Mouse (Mus musculus) neural tube, embryonic 13.5 days (tissue): Measurements from ENCODE around the gene Mup20. TPM values are rescaled to one million over a fixed set of nuclear protein-coding genes. Genes with fewer than 3 reads are reported as not detected.
"Not testable (repeated sequence)": the region's sequence is repeated elsewhere in the genome, so short reads cannot be mapped to it uniquely, and the experiment has no call there.

ENCODE experiments used
- ATAC-seq: fragments of 200-750 bp; cut with Nextera tagmentation; 2 replicates; pipeline ENCODE4 v1.8.0; 2017; ENCODE audit warnings: low read depth, mild to moderate bottlenecking, moderate TSS enrichment, moderate library complexity
- H3K27ac ChIP-seq: fragments of 300-500 bp; sonication (generic); replicated peaks from 2 replicates; pipeline ENCODE4 v1.5.1; 2015; ENCODE audit warnings: moderate library complexity, mild to moderate bottlenecking, inconsistent platforms
- H3K27me3 ChIP-seq: fragments of 300-500 bp; sonication (generic); 2 replicates; pipeline ENCODE4 v1.6.1; 2015; ENCODE audit warnings: mild to moderate bottlenecking, inconsistent platforms
- H3K36me3 ChIP-seq: fragments of 300-500 bp; sonication (generic); 2 replicates; pipeline ENCODE4 v1.6.1; 2015; ENCODE audit warnings: mild to moderate bottlenecking, inconsistent platforms
- H3K4me1 ChIP-seq: fragments of 300-500 bp; sonication (generic); replicated peaks from 2 replicates; pipeline ENCODE4 v1.6.1; 2015; ENCODE audit warnings: inconsistent platforms
- H3K4me2 ChIP-seq: fragments of 300-500 bp; sonication (generic); 2 replicates; pipeline ENCODE4 v1.6.1; 2015; ENCODE audit warnings: inconsistent platforms, mild to moderate bottlenecking, moderate library complexity
- H3K4me3 ChIP-seq: fragments of 300-500 bp; sonication (generic); 2 replicates; pipeline ENCODE4 v1.5.1; 2015; ENCODE audit warnings: mild to moderate bottlenecking, inconsistent platforms
- H3K9ac ChIP-seq: fragments of 300-500 bp; sonication (generic); 2 replicates; pipeline ENCODE4 v1.6.1; 2015; ENCODE audit warnings: moderate library complexity, mild to moderate bottlenecking, inconsistent platforms
- H3K9me3 ChIP-seq: fragments of 300-500 bp; sonication (generic); 2 replicates; pipeline ENCODE4 v1.6.1; 2016; ENCODE audit warnings: inconsistent platforms
- WGBS: fragments of 180-500 bp; shearing (Covaris S2); methylation state at CpG from one replicate; pipeline ENCODE4 v1.1.7; 2015; 5-methylcytosine and 5-hydroxymethylcytosine counted together
- polyA plus RNA-seq: library from polyadenylated mRNA; unstranded; fragments of >200 nt; fragmentation: Nextera tagmentation; extraction: Ambion mirVana; gene quantifications from 2 replicates; pipeline ENCODE4 v1.2.1, GENCODE M21; 2015

The Mup20 gene
- polyA plus RNA-seq, result not detected in 2 replicates

DNA sequence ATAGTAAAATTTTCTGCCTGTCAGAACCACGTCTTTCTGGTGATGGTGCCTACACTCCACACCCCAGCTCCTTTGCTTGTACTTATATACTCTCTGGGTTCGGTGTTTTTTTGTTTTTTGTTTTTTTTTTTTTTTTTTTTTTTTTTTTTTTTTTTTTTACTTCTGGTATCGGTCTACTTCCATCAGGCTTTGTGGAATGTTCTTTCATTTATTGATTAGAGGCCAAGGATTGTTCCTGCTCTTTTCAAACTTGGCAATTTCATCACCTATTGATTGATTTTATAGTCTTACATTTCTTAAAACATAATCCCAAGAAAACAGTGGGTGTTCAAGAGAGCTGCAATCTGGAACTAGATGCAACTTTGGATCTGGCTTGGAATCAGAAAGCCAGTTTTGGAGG lies at the start of gene Mup20:
TSS of gene Mup20 (minus strand) at position 101 of the 400 bp plus-strand sequence.
- H3K36me3 ChIP-seq, ATAC-seq, H3K4me3 ChIP-seq, H3K4me2 ChIP-seq, H3K27me3 ChIP-seq, H3K9ac ChIP-seq, H3K27ac ChIP-seq, H3K9me3 ChIP-seq, H3K4me1 ChIP-seq: not testable (repeated sequence)
- 85% methylated on average over 3 of the region's 3 CpGs for WGBS

DNA sequence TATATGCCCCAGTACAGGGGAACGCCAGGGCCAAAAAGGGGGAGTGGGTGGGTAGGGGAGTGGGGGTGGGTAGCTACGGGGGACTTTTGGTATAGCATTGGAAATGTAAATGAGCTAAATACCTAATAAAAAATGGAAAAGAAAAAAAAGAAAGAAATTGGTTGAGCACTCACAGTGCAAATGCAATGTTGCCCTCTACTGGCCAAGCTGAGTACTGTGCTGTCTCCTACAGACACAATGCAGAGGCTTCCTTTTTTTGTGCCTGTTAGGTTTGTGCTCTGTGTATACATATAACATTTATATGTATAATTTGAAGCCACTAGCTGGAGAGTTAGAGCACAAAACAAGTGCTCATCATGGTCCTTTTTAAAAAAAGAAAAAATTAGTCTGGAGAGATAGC lies 49.4 kb upstream of the Mup20 start:
- 48% methylated on average over 2 of the region's 2 CpGs for WGBS
- H3K4me1 ChIP-seq, H3K9me3 ChIP-seq: not testable (repeated sequence)

DNA sequence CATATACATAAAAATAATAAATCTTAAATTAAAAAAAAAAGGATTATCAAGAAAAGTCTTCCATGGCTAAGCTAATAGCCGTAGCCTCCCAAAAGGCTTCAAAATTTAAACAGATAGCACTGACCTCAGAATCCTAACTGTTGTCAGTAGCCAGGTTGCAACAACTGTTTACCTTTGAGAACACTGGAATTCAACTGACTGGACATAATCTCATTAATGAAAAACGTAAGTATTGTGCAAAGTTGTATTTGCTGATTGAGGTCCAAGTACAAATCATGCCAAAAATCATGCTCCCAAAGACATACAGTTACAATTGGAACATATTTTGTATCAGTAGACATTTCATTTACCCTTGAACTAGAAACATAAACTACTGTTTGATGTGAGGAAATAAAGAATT lies 34.0 kb upstream of the Mup20 start:
- no peak for ATAC-seq
- H3K27ac ChIP-seq, result no peak overlapping the region
- H3K4me3 ChIP-seq, result no peak overlapping the region
- no peak overlapping the region for H3K4me2 ChIP-seq
- no peaks in the 10 kb centered on the region for H3K36me3 ChIP-seq
- H3K9me3 ChIP-seq, result no peaks in the 10 kb centered on the region
- H3K4me1 ChIP-seq, result no peaks in the 10 kb centered on the region
- H3K27me3 ChIP-seq, result no peaks in the 10 kb centered on the region
- no peak overlapping the region for H3K9ac ChIP-seq
- 90% methylated on average over 2 of the region's 2 CpGs for WGBS

More for the DNA sequence above, 49.4 kb upstream of the Mup20 start:
- H3K36me3 ChIP-seq, ATAC-seq, H3K4me3 ChIP-seq, H3K4me2 ChIP-seq, H3K9ac ChIP-seq, H3K27me3 ChIP-seq, H3K27ac ChIP-seq: not testable (repeated sequence)

GRCm38 (mm10) chr4:62087241-62087640 lies 33.3 kb upstream of the Mup20 start, which contains the start of gene Mup3:
Mup3 (minus strand) TSS chr4:62087342.
- Histone ChIP-seq H3K27ac (no peak within 1 kb of the TSS), H3K4me2 (no peak within 1 kb of the TSS), H3K4me1 (no peaks in the 10 kb centered on the region), H3K4me3 (no peak within 1 kb of the TSS), H3K9me3 (no peaks in the 10 kb centered on the region), H3K36me3 (no peaks in the 10 kb centered on the region), H3K27me3 (no peaks in the 10 kb centered on the region), H3K9ac (no peak within 1 kb of the TSS)
- no peak for ATAC-seq
- 89% methylated on average over 2 of the region's 2 CpGs for whole genome bisulfite sequencing

GRCm38 (mm10) chr4:62082755-62083154 lies 28.8 kb upstream of the Mup20 start:
- no peaks in the 10 kb centered on the region for H3K4me1 ChIP-seq
- no peaks in the 10 kb centered on the region for H3K27me3 ChIP-seq
- no peaks in the 10 kb centered on the region for H3K36me3 ChIP-seq
- H3K4me2 ChIP-seq, result no peak overlapping the region
- H3K4me3 ChIP-seq, result no peak overlapping the region
- no peak overlapping the region for H3K27ac ChIP-seq
- no peak overlapping the region for H3K9ac ChIP-seq
- no peaks in the 10 kb centered on the region for H3K9me3 ChIP-seq
- no peak for ATAC-seq

GRCm38 (mm10) chr4:62075126-62075525 lies 21.2 kb upstream of the Mup20 start:
- no peak for ATAC-seq

GRCm38 (mm10) chr4:62054780-62055179 lies 822 bp upstream of the Mup20 start:
- WGBS, result 83% methylated on average over 2 of the region's 2 CpGs
- H3K27me3 ChIP-seq, H3K9me3 ChIP-seq, H3K27ac ChIP-seq, ATAC-seq, H3K36me3 ChIP-seq, H3K4me3 ChIP-seq, H3K4me2 ChIP-seq, H3K9ac ChIP-seq, H3K4me1 ChIP-seq: not testable (repeated sequence)

More at GRCm38 (mm10) chr4:62075126-62075525, 21.2 kb upstream of the Mup20 start:
- H3K27ac ChIP-seq, result no peak overlapping the region
- 68% methylated on average over 3 of the region's 3 CpGs for WGBS
- H3K4me2 ChIP-seq, result no peak overlapping the region
- no peaks in the 10 kb centered on the region for H3K9me3 ChIP-seq
- H3K4me3 ChIP-seq, result no peak overlapping the region
- H3K9ac ChIP-seq, result no peak overlapping the region
- no peaks in the 10 kb centered on the region for H3K36me3 ChIP-seq
- H3K4me1 ChIP-seq, result no peaks in the 10 kb centered on the region
- no peaks in the 10 kb centered on the region for H3K27me3 ChIP-seq

DNA sequence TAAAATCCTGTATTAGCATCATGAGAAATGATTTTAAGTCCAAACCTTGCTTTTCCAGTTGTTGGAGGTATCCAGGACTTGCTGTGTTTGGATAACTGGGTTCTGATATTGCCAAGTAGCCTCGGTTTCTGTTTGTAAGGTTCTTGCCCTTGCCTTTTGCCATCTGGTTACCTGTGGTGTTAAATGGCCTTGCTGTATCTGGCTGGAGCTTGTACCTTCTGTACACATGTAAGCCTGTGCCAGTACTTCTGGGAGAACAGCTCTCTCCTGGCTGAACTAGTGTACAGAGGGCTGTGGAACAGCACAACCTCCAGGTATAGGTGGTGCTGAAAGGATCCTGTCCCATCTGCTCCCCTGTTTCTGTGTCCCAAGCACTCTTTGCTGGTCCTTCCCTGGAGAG lies 27.7 kb downstream of the Mup20 start:
- no peaks in the 10 kb centered on the region for H3K9me3 ChIP-seq
- H3K4me1 ChIP-seq, result no peaks in the 10 kb centered on the region
- H3K4me2 ChIP-seq, result no peak overlapping the region
- no peak for ATAC-seq
- H3K9ac ChIP-seq, result no peak overlapping the region
- no peaks in the 10 kb centered on the region for H3K27me3 ChIP-seq
- no peak overlapping the region for H3K4me3 ChIP-seq
- 92% methylated on average over 1 of the region's 1 CpGs for WGBS
- no peaks in the 10 kb centered on the region for H3K36me3 ChIP-seq
- H3K27ac ChIP-seq, result no peak overlapping the region

- no peaks in the 10 kb centered on the region for H3K4me1 ChIP-seq
- 75% methylated on average over 2 of the region's 2 CpGs for WGBS
- no peak for ATAC-seq
- H3K4me2 ChIP-seq, result no peak overlapping the region
- no peaks in the 10 kb centered on the region for H3K36me3 ChIP-seq
- no peak overlapping the region for H3K4me3 ChIP-seq
- H3K27me3 ChIP-seq, result no peaks in the 10 kb centered on the region
- no peak overlapping the region for H3K27ac ChIP-seq
- peaks cover 4% of the 10 kb centered on the region; the same call in 1 of the 2 replicates for H3K9me3 ChIP-seq
- H3K9ac ChIP-seq, result no peak overlapping the region
Observed at GRCm38 (mm10) chr4:62024256-62024959, 29.6 kb downstream of the Mup20 start.

DNA sequence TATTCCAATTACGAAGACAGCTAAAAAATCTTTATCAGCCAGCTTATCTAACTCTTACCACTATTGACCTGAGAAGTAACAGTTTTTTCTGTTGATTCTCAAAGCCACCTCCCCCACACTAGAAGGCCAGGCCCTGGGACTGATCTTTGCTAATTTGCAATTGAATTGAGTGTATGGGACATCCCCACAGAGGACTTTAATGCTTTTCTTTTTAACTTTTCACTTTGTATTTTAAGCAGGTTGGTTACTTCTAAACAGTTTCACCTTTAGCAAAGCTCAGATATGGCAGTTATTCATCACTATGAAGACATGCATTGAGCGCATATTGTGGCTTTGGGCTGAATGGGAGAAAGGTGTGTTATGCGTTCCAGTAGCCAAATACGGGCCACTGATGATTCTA lies 30.3 kb downstream of the Mup20 start:
- no peak for ATAC-seq
- 88% methylated on average over 4 of the region's 4 CpGs for WGBS

DNA sequence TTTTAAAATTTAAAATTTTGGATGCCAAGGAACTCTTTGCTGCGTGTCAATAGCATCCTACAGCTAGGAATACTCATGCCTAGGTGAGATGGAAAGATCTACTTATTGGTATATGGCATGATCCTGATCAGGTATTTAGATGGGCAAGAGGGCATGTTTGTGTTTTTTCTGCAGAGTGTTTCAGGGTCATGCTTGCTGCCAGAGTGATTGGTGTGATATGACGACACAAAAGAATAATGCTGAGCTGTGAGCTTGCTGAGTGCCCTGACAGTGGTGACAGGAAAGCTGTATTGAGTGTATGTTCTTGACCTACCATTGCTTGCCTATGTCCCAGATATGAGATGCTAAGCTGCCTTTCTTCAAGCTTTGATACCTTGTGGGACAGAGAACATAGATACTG lies 30.8 kb downstream of the Mup20 start:
- 89% methylated on average over 2 of the region's 2 CpGs for WGBS
- Histone ChIP-seq H3K27ac (no peak overlapping the region), H3K36me3 (no peaks in the 10 kb centered on the region), H3K9ac (no peak overlapping the region), H3K4me3 (no peak overlapping the region), H3K27me3 (no peaks in the 10 kb centered on the region), H3K4me2 (no peak overlapping the region), H3K4me1 (no peaks in the 10 kb centered on the region), H3K9me3 (peaks cover 4% of the 10 kb centered on the region; the same call in 1 of the 2 replicates)
- ATAC-seq, result no peak

More for the DNA sequence above, 30.3 kb downstream of the Mup20 start:
- H3K27ac ChIP-seq, result no peak overlapping the region
- H3K27me3 ChIP-seq, result no peaks in the 10 kb centered on the region
- H3K9ac ChIP-seq, result no peak overlapping the region
- no peak overlapping the region for H3K4me3 ChIP-seq
- no peaks in the 10 kb centered on the region for H3K36me3 ChIP-seq
- no peak overlapping the region for H3K4me2 ChIP-seq
- peaks cover 4% of the 10 kb centered on the region; the same call in 1 of the 2 replicates for H3K9me3 ChIP-seq
- H3K4me1 ChIP-seq, result no peaks in the 10 kb centered on the region

GRCm38 (mm10) chr4:62020511-62020910 lies 33.4 kb downstream of the Mup20 start:
- not testable (repeated sequence) for H3K36me3 ChIP-seq, H3K27me3 ChIP-seq, H3K27ac ChIP-seq, H3K9me3 ChIP-seq, H3K4me2 ChIP-seq, H3K9ac ChIP-seq, H3K4me1 ChIP-seq, ATAC-seq, H3K4me3 ChIP-seq
